Mouse (Mus musculus) thymus, adult 2 months (tissue): ENCODE data around the gene Lrp10.

Experiments used
- CTCF ChIP-seq: fragments of 200-500 bp; IDR thresholded peaks from 2 replicates; pipeline ENCODE4 v1.5.1; 2012; ENCODE audit warnings: mild to moderate bottlenecking, control low read depth, low read length, moderate library complexity, borderline replicate concordance; ENCODE audit not compliant: control insufficient read depth, poor library complexity, insufficient read depth; ENCODE audit errors: extremely low read depth
- POLR2A ChIP-seq: fragments of 200-500 bp; IDR thresholded peaks from 2 replicates; pipeline ENCODE4 v1.6.1; 2012; ENCODE audit warnings: mild to moderate bottlenecking, low read length, control low read depth, moderate library complexity; ENCODE audit not compliant: control insufficient read depth, poor library complexity, insufficient read depth; ENCODE audit errors: extremely low read depth

- TF ChIP-seq CTCF (no peak), POLR2A (no peak)
Observed at GRCm38 (mm10) chr14:54463108-54463958, 604 bp upstream of the Lrp10 start.
